Mouse (Mus musculus): ENCODE results near the gene Ppa1. TPM values are rescaled to one million over a fixed set of nuclear protein-coding genes. Genes with fewer than 3 reads are reported as not detected.
A peak's percentile ranks its signal among the peaks of the same experiment; 100 is the strongest.

Ppa1 gene
- polyA plus RNA-seq, 1 experiment = 11.5 TPM

GRCm38 (mm10) chr10:61715462-61715837, 67.1 kb downstream of the Ppa1 start:
- no peaks in the 10 kb centered on the region for H3K36me3 ChIP-seq (ENCODE audit: control insufficient read depth, insufficient read depth, low read length)
- H3K27ac ChIP-seq (ENCODE audit: control insufficient read depth, insufficient read depth, low read depth, low read length) = peak overlapping the region; percentile 47
- TF ChIP-seq CTCF (IDR thresholded peaks at IDR 0.05; ENCODE audit: control insufficient read depth, insufficient read depth, insufficient replicate concordance, low read depth, low read length) (no peak), POLR2A (IDR thresholded peaks at IDR 0.05; ENCODE audit: control insufficient read depth, low read depth, low read length) (no peak)
- H3K4me3 ChIP-seq (ENCODE audit: control insufficient read depth, low read depth, low read length) = peak overlapping the region; percentile 92
- H3K27me3 ChIP-seq (ENCODE audit: control insufficient read depth, insufficient read depth, low read length) = no peaks in the 10 kb centered on the region
- H3K4me1 ChIP-seq (ENCODE audit: control insufficient read depth, insufficient read depth, low read length) = peaks cover 16% of the 10 kb centered on the region

- Histone ChIP-seq H3K4me1 (ENCODE audit: control insufficient read depth, insufficient read depth, low read length) (peaks cover 16% of the 10 kb centered on the region), H3K27ac (ENCODE audit: control insufficient read depth, insufficient read depth, low read depth, low read length) (peak overlapping the region; percentile 63), H3K27me3 (ENCODE audit: control insufficient read depth, insufficient read depth, low read length) (no peaks in the 10 kb centered on the region), H3K36me3 (ENCODE audit: control insufficient read depth, insufficient read depth, low read length) (no peaks in the 10 kb centered on the region), H3K4me3 (ENCODE audit: control insufficient read depth, low read depth, low read length) (peak overlapping the region; percentile 92)
- no peak for TF ChIP-seq CTCF (IDR thresholded peaks at IDR 0.05; ENCODE audit: control insufficient read depth, insufficient read depth, insufficient replicate concordance, low read depth, low read length)
- TF ChIP-seq POLR2A (IDR thresholded peaks at IDR 0.05; ENCODE audit: control insufficient read depth, low read depth, low read length) = 0 out of 2 replicates have a peak, but pooled peaks have one; percentile 26
These were observed 67.9 kb downstream of the Ppa1 start for GRCm38 (mm10) chr10:61715996-61716864.

- H3K27me3 ChIP-seq (ENCODE audit: control insufficient read depth, insufficient read depth, low read length) = no peaks in the 10 kb centered on the region
- no peak overlapping the region for H3K27ac ChIP-seq (ENCODE audit: control insufficient read depth, insufficient read depth, low read depth, low read length)
- H3K4me1 ChIP-seq (ENCODE audit: control insufficient read depth, insufficient read depth, low read length) = peaks cover 16% of the 10 kb centered on the region
- no peak for TF ChIP-seq POLR2A (IDR thresholded peaks at IDR 0.05; ENCODE audit: control insufficient read depth, low read depth, low read length)
- TF ChIP-seq CTCF (IDR thresholded peaks at IDR 0.05; ENCODE audit: control insufficient read depth, insufficient read depth, insufficient replicate concordance, low read depth, low read length) = no peak
- H3K36me3 ChIP-seq (ENCODE audit: control insufficient read depth, insufficient read depth, low read length) = no peaks in the 10 kb centered on the region
- no peak overlapping the region for H3K4me3 ChIP-seq (ENCODE audit: control insufficient read depth, low read depth, low read length)
These were observed 69.3 kb downstream of the Ppa1 start for GRCm38 (mm10) chr10:61717406-61718296.

- H3K27me3 ChIP-seq (ENCODE audit: control insufficient read depth, insufficient read depth, low read length) = no peaks in the 10 kb centered on the region
- TF ChIP-seq CTCF (IDR thresholded peaks at IDR 0.05; ENCODE audit: control insufficient read depth, insufficient read depth, insufficient replicate concordance, low read depth, low read length) (no peak), POLR2A (IDR thresholded peaks at IDR 0.05; ENCODE audit: control insufficient read depth, low read depth, low read length) (no peak)
- H3K4me3 ChIP-seq (ENCODE audit: control insufficient read depth, low read depth, low read length) = no peak overlapping the region
- no peaks in the 10 kb centered on the region for H3K36me3 ChIP-seq (ENCODE audit: control insufficient read depth, insufficient read depth, low read length)
- H3K4me1 ChIP-seq (ENCODE audit: control insufficient read depth, insufficient read depth, low read length) = peaks cover 11% of the 10 kb centered on the region
- H3K27ac ChIP-seq (ENCODE audit: control insufficient read depth, insufficient read depth, low read depth, low read length) = no peak overlapping the region
These were observed 72.0 kb downstream of the Ppa1 start for GRCm38 (mm10) chr10:61720331-61720730.

GRCm38 (mm10) chr10:61722215-61722614, 73.9 kb downstream of the Ppa1 start:
- Histone ChIP-seq H3K4me3 (ENCODE audit: control insufficient read depth, low read depth, low read length) (no peak overlapping the region), H3K27ac (ENCODE audit: control insufficient read depth, insufficient read depth, low read depth, low read length) (no peak overlapping the region), H3K4me1 (ENCODE audit: control insufficient read depth, insufficient read depth, low read length) (peaks cover 2% of the 10 kb centered on the region; the same call in 1 of the 2 replicates), H3K27me3 (ENCODE audit: control insufficient read depth, insufficient read depth, low read length) (no peaks in the 10 kb centered on the region), H3K36me3 (ENCODE audit: control insufficient read depth, insufficient read depth, low read length) (no peaks in the 10 kb centered on the region)
- no peak for TF ChIP-seq CTCF (IDR thresholded peaks at IDR 0.05; ENCODE audit: control insufficient read depth, insufficient read depth, insufficient replicate concordance, low read depth, low read length)
- TF ChIP-seq POLR2A (IDR thresholded peaks at IDR 0.05; ENCODE audit: control insufficient read depth, low read depth, low read length) = no peak

GRCm38 (mm10) chr10:61723271-61723670, 74.9 kb downstream of the Ppa1 start:
- H3K36me3 ChIP-seq (ENCODE audit: control insufficient read depth, insufficient read depth, low read length) = no peaks in the 10 kb centered on the region
- H3K27me3 ChIP-seq (ENCODE audit: control insufficient read depth, insufficient read depth, low read length) = no peaks in the 10 kb centered on the region
- peaks cover 2% of the 10 kb centered on the region; the same call in 1 of the 2 replicates for H3K4me1 ChIP-seq (ENCODE audit: control insufficient read depth, insufficient read depth, low read length)
- no peak for TF ChIP-seq CTCF (IDR thresholded peaks at IDR 0.05; ENCODE audit: control insufficient read depth, insufficient read depth, insufficient replicate concordance, low read depth, low read length)
- TF ChIP-seq POLR2A (IDR thresholded peaks at IDR 0.05; ENCODE audit: control insufficient read depth, low read depth, low read length) = no peak
- no peak overlapping the region for H3K4me3 ChIP-seq (ENCODE audit: control insufficient read depth, low read depth, low read length)
- H3K27ac ChIP-seq (ENCODE audit: control insufficient read depth, insufficient read depth, low read depth, low read length) = no peak overlapping the region

Other genes starting within 250 kb of the Ppa1 start
- 0.06 TPM in 1 of 2 replicates, not detected in the other for gene Nodal, start 230.6 kb upstream of the Ppa1 start, polyA plus RNA-seq (2012; rRNA removed)
- gene Eif4ebp2, start 195.9 kb upstream of the Ppa1 start, polyA plus RNA-seq (2012; rRNA removed) = 31.4 and 33.7 TPM in 2 replicates
- 3.3 and 3.6 TPM in 2 replicates for gene Lrrc20, start 172.8 kb upstream of the Ppa1 start, polyA plus RNA-seq (2012; rRNA removed)
- 0.62 and 0.71 TPM in 2 replicates for gene Npffr1, start 53.1 kb upstream of the Ppa1 start, polyA plus RNA-seq (2012; rRNA removed)
- gene Sar1a, start 31.7 kb downstream of the Ppa1 start, polyA plus RNA-seq (2012; rRNA removed) = 88.5 and 101 TPM in 2 replicates
- 16.3 and 21.3 TPM in 2 replicates for gene Tysnd1, start 47.0 kb downstream of the Ppa1 start, polyA plus RNA-seq (2012; rRNA removed)
- gene Aifm2, start 66.7 kb downstream of the Ppa1 start, polyA plus RNA-seq (2012; rRNA removed) = 23.0 and 28.8 TPM in 2 replicates
- gene H2afy2, start 135.6 kb downstream of the Ppa1 start, polyA plus RNA-seq (2012; rRNA removed) = 2.8 and 3.8 TPM in 2 replicates

Data from testis, adult 2 months (tissue).